Mouse (Mus musculus) heart, embryonic 11.5 days (tissue): ENCODE measurements around the gene Tasp1. TPM values are rescaled to one million over a fixed set of nuclear protein-coding genes. Genes with fewer than 3 reads are reported as not detected.
"Not testable (repeated sequence)": the region's sequence is repeated elsewhere in the genome, so short reads cannot be mapped to it uniquely, and the experiment has no call there.

Source experiments
- ATAC-seq: fragments of 200-750 bp; cut with Nextera tagmentation; replicated peaks from 2 replicates; pipeline ENCODE4 v1.8.0; 2017; ENCODE audit warnings: moderate library complexity; ENCODE audit not compliant: insufficient number of reproducible peaks, low FRiP score, low TSS enrichment
- H3K27ac ChIP-seq: fragments of 300-500 bp; sonication (generic); 2 replicates; pipeline ENCODE4 v1.5.1; 2014; ENCODE audit warnings: mild to moderate bottlenecking, low read depth, low read length
- H3K27me3 ChIP-seq: fragments of 300-500 bp; sonication (generic); 2 replicates; pipeline ENCODE4 v1.6.1; 2014; ENCODE audit warnings: mild to moderate bottlenecking, low read length, mixed read lengths; ENCODE audit not compliant: control insufficient read depth, insufficient read depth
- H3K36me3 ChIP-seq: fragments of 300-500 bp; sonication (generic); 2 replicates; pipeline ENCODE4 v1.6.1; 2014; ENCODE audit warnings: mild to moderate bottlenecking, low read length, moderate library complexity, mixed read lengths; ENCODE audit not compliant: control insufficient read depth, insufficient read depth
- H3K4me1 ChIP-seq: fragments of 300-500 bp; sonication (generic); 2 replicates; pipeline ENCODE4 v1.6.1; 2014; ENCODE audit warnings: low read length; ENCODE audit not compliant: control insufficient read depth, insufficient read depth
- H3K4me2 ChIP-seq: fragments of 300-500 bp; sonication (generic); 2 replicates; pipeline ENCODE4 v1.6.1; 2014; ENCODE audit warnings: mild to moderate bottlenecking, moderate library complexity
- H3K4me3 ChIP-seq: fragments of 300-500 bp; sonication (generic); 2 replicates; pipeline ENCODE4 v1.5.1; 2014; ENCODE audit warnings: low read depth, low read length
- H3K9ac ChIP-seq: fragments of 300-500 bp; sonication (generic); 2 replicates; pipeline ENCODE4 v1.6.1; 2014; ENCODE audit warnings: mild to moderate bottlenecking, low read depth, low read length, moderate library complexity
- H3K9me3 ChIP-seq: fragments of 300-500 bp; sonication (generic); replicated peaks from 2 replicates; pipeline ENCODE4 v1.6.1; 2016; ENCODE audit warnings: low read length; ENCODE audit not compliant: control insufficient read depth
- WGBS: fragments of 180-500 bp; shearing (Covaris S2); extraction: QIAGEN DNeasy Blood & Tissue Kit; methylation state at CpG from one replicate; pipeline ENCODE4 v1.1.7; 2014; ENCODE audit not compliant: insufficient replicate concordance; 5-methylcytosine and 5-hydroxymethylcytosine counted together
- polyA plus RNA-seq: library from polyadenylated mRNA; unstranded; fragments of >200 nt; fragmentation: Nextera tagmentation; extraction: Ambion mirVana; gene quantifications from 2 replicates; pipeline ENCODE4 v1.2.1, GENCODE M21; 2014

Gene Tasp1
- polyA plus RNA-seq, 1 experiment from 2014 or later = 14.7 TPM

GRCm38 (mm10) chr2:140036854-140037253 is 29.8 kb downstream of the Tasp1 start:
- Histone ChIP-seq H3K9ac (no peak overlapping the region), H3K9me3 (no peaks in the 10 kb centered on the region), H3K4me3 (no peak overlapping the region), H3K27ac (no peak overlapping the region), H3K4me1 (no peaks in the 10 kb centered on the region), H3K36me3 (0 out of 2 replicates have a peak, but pooled peaks cover 2% of the 10 kb centered on the region), H3K27me3 (no peaks in the 10 kb centered on the region), H3K4me2 (no peak overlapping the region)
- ATAC-seq = no peak

GRCm38 (mm10) chr2:140024937-140025336 is 41.7 kb downstream of the Tasp1 start:
- WGBS = 71% methylated on average over 4 of the region's 4 CpGs
- no peak overlapping the region for H3K4me2 ChIP-seq
- no peak overlapping the region for H3K9ac ChIP-seq
- no peak for ATAC-seq
- H3K36me3 ChIP-seq = no peaks in the 10 kb centered on the region
- no peak overlapping the region for H3K4me3 ChIP-seq
- H3K9me3 ChIP-seq = no peaks in the 10 kb centered on the region
- H3K27ac ChIP-seq = no peak overlapping the region
- no peaks in the 10 kb centered on the region for H3K4me1 ChIP-seq
- no peaks in the 10 kb centered on the region for H3K27me3 ChIP-seq

GRCm38 (mm10) chr2:140007406-140007805 is 59.2 kb downstream of the Tasp1 start:
- H3K9ac ChIP-seq = no peak overlapping the region
- H3K27me3 ChIP-seq = no peaks in the 10 kb centered on the region
- ATAC-seq = no peak
- no peak overlapping the region for H3K27ac ChIP-seq
- no peaks in the 10 kb centered on the region for H3K36me3 ChIP-seq
- no peaks in the 10 kb centered on the region for H3K9me3 ChIP-seq
- no peak overlapping the region for H3K4me3 ChIP-seq
- no peaks in the 10 kb centered on the region for H3K4me1 ChIP-seq
- no peak overlapping the region for H3K4me2 ChIP-seq
- 82% methylated on average over 3 of the region's 3 CpGs for WGBS

DNA sequence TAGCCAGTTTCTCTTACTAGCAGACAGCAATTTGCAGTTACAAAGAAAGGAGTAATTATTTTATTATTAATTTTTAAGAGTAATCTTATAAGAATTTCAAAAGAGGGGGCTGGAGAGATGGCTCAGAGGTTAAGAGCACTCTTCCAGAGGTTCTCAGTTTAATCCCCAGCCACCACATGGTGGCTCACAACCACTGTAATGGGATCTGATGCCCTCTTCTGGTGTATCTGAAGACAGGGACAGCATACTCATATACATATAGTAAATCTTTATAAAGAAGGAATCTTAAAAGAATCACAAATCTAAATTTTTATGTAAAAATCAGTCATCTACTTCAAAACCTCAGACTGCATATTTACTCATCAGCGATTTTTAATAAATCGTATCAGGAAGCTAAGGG is 68.4 kb downstream of the Tasp1 start:
- H3K27ac ChIP-seq = no peak overlapping the region
- 88% methylated on average over 2 of the region's 2 CpGs for whole genome bisulfite sequencing
- H3K4me2 ChIP-seq = no peak overlapping the region
- no peak for ATAC-seq
- H3K9me3 ChIP-seq = no peaks in the 10 kb centered on the region
- H3K36me3 ChIP-seq = no peaks in the 10 kb centered on the region
- no peaks in the 10 kb centered on the region for H3K27me3 ChIP-seq
- H3K9ac ChIP-seq = no peak overlapping the region
- H3K4me3 ChIP-seq = no peak overlapping the region
- H3K4me1 ChIP-seq = no peaks in the 10 kb centered on the region

GRCm38 (mm10) chr2:139989907-139990306 is 76.7 kb downstream of the Tasp1 start:
- not testable (repeated sequence) for H3K9me3 ChIP-seq, H3K36me3 ChIP-seq, H3K4me1 ChIP-seq, H3K27me3 ChIP-seq, ATAC-seq, H3K4me2 ChIP-seq, H3K27ac ChIP-seq, H3K4me3 ChIP-seq, H3K9ac ChIP-seq
- WGBS = 95% methylated on average over 1 of the region's 1 CpGs

- Histone ChIP-seq H3K27me3 (no peaks in the 10 kb centered on the region), H3K27ac (no peak overlapping the region), H3K9me3 (no peaks in the 10 kb centered on the region), H3K9ac (no peak overlapping the region), H3K4me3 (no peak overlapping the region), H3K36me3 (no peaks in the 10 kb centered on the region), H3K4me2 (no peak overlapping the region), H3K4me1 (no peaks in the 10 kb centered on the region)
- 64% methylated on average over 2 of the region's 2 CpGs for WGBS
- ATAC-seq = no peak
These were observed 99.2 kb downstream of the Tasp1 start for GRCm38 (mm10) chr2:139967451-139967850.

GRCm38 (mm10) chr2:139966288-139966687 is 100.3 kb downstream of the Tasp1 start:
- ATAC-seq = no peak
- no peaks in the 10 kb centered on the region for H3K4me1 ChIP-seq
- H3K4me2 ChIP-seq = no peak overlapping the region
- no peak overlapping the region for H3K27ac ChIP-seq
- no peaks in the 10 kb centered on the region for H3K9me3 ChIP-seq
- no peaks in the 10 kb centered on the region for H3K27me3 ChIP-seq
- no peaks in the 10 kb centered on the region for H3K36me3 ChIP-seq
- 55% methylated on average over 3 of the region's 3 CpGs for WGBS
- no peak overlapping the region for H3K9ac ChIP-seq
- no peak overlapping the region for H3K4me3 ChIP-seq

- H3K27me3 ChIP-seq = no peaks in the 10 kb centered on the region
- WGBS = 44% methylated on average over 1 of the region's 1 CpGs
- no peak for ATAC-seq
- H3K4me2 ChIP-seq = no peak overlapping the region
- H3K36me3 ChIP-seq = no peaks in the 10 kb centered on the region
- H3K27ac ChIP-seq = no peak overlapping the region
- H3K9ac ChIP-seq = no peak overlapping the region
- H3K4me1 ChIP-seq = no peaks in the 10 kb centered on the region
- H3K4me3 ChIP-seq = no peak overlapping the region
- H3K9me3 ChIP-seq = no peaks in the 10 kb centered on the region
These were observed 117.8 kb downstream of the Tasp1 start for GRCm38 (mm10) chr2:139948843-139949242.

DNA sequence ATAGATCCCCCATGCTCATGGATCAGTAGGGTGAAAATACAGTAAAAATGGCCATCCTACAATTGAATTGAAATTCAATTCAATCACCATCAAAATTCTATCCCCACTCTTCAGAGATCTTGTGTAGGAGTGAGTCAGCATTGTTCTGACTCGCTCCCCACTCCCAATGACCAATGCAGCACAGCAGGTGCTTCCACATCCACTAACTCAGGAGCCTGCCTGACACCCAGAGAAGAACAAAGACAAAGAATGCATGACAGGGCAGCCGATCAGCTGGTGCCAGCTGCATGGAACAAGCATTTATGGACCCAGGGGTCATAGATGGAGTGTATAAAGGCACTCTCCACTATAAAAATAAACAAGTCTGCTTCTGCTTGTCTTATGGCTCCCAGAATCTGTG is 129.0 kb downstream of the Tasp1 start:
- Histone ChIP-seq H3K4me2 (no peak overlapping the region), H3K9ac (no peak overlapping the region), H3K9me3 (no peaks in the 10 kb centered on the region), H3K4me3 (no peak overlapping the region), H3K4me1 (no peaks in the 10 kb centered on the region), H3K27me3 (no peaks in the 10 kb centered on the region), H3K36me3 (no peaks in the 10 kb centered on the region), H3K27ac (no peak overlapping the region)
- WGBS = 64% methylated on average over 2 of the region's 2 CpGs
- no peak for ATAC-seq
